Mouse (Mus musculus): ENCODE data around the gene Ttc34.

Gene Ttc34

DNA sequence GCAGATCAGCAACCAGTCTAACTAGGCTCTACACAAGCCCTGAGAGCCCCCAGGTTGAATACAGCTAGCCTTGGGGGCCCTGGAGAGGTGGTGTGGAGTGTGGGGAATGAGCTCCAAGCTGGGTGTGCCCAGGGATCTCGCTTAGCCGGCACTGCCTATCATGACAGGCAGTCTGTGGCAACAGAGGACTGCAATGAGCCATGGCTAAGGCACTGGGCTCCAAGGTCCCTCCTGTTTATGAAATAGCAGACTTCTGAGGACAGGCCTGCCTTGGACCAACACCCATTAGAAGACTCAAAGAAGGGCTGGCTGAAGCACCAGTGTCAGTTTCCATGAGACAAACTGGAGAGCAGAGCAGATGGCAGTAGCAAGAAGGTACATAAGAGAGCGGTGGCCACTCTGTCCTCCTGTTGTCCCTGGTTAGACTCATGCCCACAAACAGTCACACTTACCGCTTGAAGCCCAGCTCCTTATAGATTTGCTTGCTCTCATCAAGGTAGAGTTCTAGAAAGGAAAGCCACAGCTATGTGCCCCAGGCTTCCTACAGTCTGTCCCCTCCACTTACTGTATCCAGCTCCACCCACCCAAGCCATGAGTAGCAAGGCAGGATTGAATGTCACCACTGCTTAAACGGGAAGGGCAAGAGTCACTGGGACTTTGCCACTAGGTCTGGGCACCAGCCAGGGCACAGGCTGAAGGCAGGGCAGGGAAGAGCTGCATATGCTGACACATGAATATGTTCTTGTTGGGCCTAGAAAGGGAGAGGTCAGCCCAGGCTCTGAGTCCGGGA is 60.6 kb downstream of the Ttc34 start:
- DNase-seq (ENCODE audit: low read depth, low spot score), result no peak

DNA sequence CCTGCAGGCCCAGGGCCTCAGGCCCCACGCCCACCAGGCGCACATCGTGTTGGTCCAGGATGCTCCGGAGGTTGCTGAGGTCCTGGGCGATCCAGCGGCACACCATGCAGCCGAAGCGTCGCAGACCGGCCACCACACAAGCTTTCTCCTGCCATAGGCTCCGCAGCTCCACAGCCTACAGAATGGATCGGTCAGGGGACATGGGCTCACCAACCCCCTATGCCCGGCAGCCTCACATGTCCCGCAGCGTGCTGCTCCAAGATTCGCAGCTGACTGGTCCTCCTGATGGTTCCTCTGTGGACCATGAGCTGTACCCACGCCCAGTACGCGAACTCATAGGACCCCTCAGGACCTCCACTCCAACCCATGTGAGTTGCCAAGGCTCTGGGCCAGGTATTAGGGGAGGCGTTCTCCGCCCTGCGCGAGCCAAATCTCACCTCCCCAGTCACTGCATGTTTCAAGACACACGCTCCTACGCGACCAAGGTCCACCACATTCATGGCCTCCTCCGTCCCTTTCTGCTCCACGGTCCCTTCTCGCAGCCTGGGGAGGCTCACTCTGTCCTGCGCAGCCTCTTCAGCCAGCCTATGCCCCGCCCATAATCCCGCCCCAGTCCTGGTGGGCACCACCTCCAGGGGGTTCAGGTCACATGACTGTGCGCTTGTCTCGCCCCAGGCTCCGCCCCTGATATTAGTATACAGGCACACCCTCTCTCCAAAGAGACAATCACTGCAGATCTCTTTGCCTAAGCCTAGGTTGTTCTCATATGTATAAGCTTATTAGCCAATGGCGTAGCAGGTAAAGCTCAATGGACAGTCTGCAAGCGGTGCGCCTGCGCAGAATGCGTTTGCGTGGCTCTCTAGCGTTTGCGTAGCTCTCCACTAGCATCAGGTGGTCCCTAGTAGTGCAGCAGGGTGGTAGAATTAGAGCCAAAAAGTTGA is 61.5 kb downstream of the Ttc34 start, which contains the start of gene Fam213b:
Gene Fam213b, minus strand, starts transcription at position 630 of the 941 bp plus-strand sequence.
- peak; percentile 88 for DNase-seq (ENCODE audit: low read depth, low spot score)

DNA sequence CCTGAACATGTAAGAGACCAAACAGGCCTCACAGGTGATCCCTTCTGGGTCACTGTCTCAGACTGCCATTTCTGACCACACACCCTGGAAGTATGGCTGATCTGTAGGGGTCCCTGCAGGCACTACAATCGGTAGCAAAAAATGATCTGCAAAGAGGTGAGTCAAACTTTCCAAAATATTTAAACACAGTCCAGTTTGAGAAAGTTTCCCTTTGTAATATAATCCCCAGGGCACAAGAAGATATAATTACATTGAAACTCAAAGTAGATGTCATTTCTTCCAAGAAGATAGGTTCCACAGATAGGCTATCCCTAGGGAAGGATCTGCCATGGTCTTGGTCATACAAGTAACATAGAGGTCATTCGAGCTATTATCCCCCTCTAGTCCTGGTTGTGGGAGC is 65.1 kb downstream of the Ttc34 start:
- DNase-seq (ENCODE audit: low read depth, low spot score), result no peak

DNA sequence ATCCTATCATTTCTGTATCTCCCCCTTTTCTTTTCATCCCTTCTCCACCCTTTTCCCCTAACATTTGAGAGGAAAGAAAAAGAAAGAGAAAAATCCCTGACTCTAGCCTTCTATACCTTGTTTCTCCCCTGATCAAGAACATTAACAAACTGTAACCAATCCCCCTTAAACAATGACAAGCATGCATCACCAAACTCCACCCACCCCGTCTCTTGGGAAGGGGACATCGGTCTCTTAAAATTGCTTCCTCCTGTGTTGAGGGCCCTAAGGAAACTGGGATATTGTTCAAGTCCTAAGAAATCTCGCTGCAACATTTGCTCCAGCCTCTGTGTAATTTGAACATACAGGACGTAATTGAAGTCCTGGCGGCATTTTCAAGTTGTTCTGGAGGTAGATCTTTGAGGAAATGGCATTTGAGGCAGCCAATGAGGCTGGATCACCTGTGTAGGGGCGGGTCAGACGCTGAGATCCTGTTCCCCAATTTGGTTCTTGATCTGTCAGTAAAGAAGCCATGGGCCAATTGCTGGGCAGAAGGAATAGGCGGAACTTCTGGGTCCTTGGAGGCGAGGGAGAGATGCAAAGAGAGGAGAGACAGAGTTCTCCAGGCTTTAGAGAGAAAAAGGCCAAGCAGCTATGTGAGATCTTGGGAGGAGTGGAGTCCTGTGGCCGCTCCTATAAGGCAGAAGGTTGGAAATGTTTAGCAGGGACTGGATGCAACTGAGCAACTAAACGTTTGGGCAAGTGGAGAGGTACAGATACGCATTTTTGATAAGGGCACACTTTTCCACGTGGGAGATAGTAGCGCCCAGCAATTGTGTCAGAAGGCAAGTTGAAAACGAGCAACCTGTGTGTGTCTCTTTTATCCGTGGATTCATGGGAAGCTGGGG is 67.2 kb downstream of the Ttc34 start:
- peak; percentile 93 for DNase-seq (ENCODE audit: low read depth, low spot score)

DNA sequence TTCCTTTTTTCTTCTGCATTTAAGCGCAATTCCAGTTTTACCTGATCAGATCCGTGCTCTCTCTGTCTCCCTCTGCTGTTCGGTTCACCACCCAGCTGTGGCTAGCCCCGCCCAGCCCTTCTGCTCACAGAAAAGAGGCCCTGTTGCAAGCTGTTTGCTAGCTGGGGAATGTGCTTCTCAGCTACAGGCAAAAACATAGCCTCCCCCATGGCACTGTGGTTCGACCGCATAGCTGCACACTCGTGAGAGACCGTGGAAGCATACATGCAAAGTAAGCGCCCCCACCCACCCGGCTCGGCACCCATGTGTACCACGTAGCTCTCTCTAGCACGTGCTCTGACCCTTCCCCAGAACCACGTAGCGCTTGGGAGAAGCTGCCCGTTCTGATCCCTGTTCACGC is 70.6 kb downstream of the Ttc34 start:
- peak; percentile 90 for DNase-seq (ENCODE audit: low read depth, low spot score)

DNA sequence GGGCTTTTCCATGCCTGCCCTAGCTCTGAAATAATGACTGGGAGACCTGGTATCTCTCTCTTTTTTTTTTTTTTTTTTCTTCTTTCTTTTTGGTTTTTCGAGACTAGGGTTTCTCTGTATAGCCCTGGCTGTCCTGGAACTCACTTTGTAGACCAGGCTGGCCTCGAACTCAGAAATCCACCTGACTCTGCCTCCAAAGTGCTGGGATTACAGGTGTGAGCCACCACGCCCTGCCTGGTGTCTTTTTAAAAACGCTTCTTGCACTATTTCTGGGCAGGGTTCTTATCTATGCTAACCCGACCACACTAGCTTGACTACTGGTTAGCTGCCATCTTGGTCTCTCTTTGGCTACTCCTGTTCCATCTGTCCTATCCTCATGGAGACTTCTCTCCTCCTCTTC is 71.2 kb downstream of the Ttc34 start:
- no peak for DNase-seq (ENCODE audit: low read depth, low spot score)

DNA sequence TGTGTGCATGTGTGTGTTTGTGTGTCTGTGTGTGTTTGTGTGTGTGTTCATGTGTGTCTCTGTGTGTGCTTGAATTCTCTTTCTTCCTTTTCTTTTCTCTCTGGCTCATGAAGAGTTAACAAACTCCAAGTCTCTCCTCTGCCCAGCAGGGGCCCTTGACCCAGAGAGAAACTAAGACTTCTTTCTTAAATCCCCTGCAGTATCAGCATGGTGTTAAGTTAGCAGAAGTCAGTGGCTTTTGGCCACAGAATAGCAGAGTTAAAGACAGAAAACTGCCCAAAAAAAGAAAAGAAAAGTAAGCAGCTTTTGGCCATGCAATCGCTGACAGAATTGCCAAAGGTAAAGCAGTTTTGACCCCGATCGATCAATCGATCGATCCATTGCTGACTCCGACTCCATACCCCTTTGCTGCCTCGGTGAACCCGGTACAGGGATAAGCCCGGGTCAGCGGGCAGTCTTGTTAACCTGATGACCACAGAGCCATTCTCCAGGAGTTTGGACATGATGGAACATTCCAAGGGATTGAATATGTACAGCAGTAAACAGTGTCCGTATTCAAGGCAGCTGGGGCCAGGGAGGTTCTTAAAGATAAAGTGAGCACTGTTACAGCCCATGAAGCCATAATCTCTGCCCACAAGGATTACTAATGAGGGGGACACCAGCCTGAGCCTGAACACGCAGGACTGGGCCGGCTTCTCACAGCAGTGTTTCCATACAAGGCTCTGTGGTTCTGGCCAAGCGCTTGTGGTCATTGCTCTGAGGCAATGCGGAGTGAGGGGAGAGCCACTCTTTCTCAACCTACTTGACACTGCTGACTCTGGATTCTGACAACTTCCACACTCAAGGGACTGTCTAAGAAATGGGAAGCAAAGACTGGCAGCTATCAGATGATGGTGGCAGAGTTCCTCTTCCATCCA is 73.6 kb downstream of the Ttc34 start:
- no peak for DNase-seq (ENCODE audit: low read depth, low spot score)

DNA sequence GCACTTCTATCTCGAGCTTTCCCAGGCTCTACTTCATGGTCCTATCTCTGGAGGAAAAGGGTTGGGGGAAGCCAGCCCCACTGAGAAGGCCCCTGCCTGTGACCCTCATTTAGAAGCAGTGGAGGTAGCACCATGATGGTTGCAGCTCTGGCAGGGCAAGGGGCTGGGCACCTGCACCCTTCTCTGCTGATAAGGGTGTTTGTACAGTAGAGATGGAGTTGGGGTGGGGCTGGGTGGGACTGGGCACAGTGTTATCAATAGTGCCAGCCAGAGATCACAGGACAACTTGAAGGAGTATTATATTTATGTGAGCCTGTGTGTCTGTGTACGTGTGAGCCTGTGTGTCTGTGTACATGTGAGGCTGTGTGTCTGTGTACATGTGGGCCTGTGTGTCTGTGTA is 74.4 kb downstream of the Ttc34 start:
- DNase-seq (ENCODE audit: low read depth, low spot score), result no peak

DNA sequence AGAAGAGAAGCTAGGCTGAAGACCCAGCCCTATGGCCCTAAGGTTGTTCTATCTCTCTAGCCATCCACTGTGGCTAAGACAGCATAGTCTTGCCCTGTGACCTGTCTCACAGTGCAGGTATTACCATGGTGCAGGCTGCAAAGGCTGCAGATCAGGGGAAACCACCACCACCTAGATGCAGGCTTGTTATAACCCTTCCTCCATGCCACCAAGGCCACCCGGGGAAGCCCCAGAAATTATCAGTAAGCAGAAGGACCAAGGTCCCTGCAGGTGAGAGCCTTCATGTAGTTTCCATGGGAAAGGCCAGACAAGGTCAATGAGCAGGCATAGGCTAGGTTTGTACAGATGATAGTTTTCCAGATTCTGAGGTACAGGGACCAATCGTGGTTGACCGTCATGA is 76.6 kb downstream of the Ttc34 start:
- no peak for DNase-seq (ENCODE audit: low read depth, low spot score)

DNA sequence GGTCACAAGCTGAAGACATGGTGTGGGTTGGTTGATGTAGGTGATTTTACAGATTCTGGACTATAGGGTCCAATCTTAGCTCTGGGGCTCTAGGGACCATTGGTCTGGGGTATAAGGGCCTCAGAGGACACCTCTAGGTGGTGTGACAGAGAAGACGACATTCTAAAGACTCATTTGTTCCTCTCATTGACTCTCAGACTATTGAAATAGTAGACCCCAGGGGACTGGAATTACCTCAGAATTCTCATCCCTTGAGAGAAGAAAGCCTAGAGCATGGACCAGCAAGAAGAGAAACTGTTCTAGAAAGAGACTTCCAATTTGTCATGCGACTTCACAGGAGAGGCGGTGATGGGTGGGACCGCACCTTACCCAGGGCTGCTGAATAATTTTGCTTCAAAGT is 77.0 kb downstream of the Ttc34 start:
- no peak for DNase-seq (ENCODE audit: low read depth, low spot score)

DNA sequence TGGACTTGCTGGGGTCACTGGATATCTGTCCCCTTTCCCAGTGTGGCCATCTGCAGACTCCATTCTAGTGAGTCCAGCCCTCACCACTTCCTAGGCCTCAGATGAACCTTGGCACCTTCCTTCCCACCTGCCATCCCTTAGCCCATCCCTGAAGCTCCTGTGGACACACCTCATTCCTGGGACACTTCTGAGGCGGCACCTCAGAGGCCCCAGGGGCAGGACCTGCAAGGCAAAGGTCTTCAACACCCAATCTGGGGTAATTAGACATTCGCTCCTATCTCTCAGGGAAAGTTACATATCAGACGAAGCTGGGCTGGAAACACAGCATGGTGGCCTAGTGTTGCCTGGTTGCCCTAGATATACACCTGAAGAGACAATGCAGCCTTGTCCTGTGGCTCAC is 77.4 kb downstream of the Ttc34 start:
- DNase-seq (ENCODE audit: low read depth, low spot score), result no peak

DNA sequence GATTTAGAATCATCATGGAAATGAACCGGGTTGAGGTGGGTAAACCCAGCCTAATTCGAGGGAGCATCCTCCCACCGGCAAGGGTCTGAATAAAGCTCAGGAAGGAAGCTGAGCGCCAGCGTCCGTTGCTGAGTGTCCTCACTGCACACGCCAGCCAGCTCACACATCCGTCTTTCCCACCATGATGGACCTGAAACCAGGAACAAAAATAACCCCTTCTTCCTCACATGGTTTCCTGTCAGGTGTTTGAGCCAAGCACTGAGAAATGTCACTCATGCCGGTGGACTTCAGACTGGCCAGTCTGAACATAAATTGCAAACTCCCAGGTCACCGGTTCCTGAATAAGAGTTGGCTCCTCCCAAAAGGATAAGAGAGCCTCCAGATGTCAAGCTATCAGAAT is 78.0 kb downstream of the Ttc34 start:
- DNase-seq (ENCODE audit: low read depth, low spot score), result no peak

DNA sequence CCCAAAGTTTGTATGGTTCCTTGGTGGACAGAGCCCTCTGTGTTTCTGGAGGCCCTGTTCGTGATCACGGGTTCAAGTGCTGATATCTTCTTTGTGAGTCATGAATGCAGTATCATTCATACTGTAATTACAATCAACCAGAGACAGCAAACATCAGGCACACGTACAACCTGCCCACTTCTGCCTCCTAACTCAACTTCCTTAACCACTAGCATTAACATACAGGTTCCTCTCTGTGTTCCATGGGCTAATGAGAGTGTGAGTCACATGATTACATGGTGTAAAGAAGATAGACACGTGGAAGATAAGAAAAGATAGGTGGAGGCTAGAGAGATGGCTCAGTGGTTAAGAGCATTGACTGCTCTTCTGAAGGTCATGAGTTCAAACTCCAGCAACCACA is 79.4 kb downstream of the Ttc34 start:
- DNase-seq (ENCODE audit: low read depth, low spot score), result no peak

All from CD4-positive, CD25-positive, alpha-beta regulatory T cell, adult 2 months (primary cell).